Mouse (Mus musculus) mesoderm, embryonic 11.5 days (tissue): ENCODE results near the gene Ormdl3.
A peak's percentile ranks its signal among the peaks of the same experiment; 100 is the strongest.
"Not testable (repeated sequence)": the region's sequence is repeated elsewhere in the genome, so short reads cannot be mapped to it uniquely, and the experiment has no call there.

ENCODE experiments used
- DNase-seq: peaks from one replicate; pipeline ENCODE4 v3.0.0-alpha.2; 2012; ENCODE audit warnings: low read depth, low spot score

The Ormdl3 gene

GRCm38 (mm10) chr11:98586892-98587563 lies at the start of gene Ormdl3:
Ormdl3 (minus strand) TSS chr11:98587368.
- DNase-seq, result peak; percentile 99

- DNase-seq, result peak; percentile 10
Observed at GRCm38 (mm10) chr11:98635312-98635970, 48.3 kb upstream of the Ormdl3 start.

- DNase-seq, result no peak
Observed at GRCm38 (mm10) chr11:98630646-98631045, 43.5 kb upstream of the Ormdl3 start.

DNA sequence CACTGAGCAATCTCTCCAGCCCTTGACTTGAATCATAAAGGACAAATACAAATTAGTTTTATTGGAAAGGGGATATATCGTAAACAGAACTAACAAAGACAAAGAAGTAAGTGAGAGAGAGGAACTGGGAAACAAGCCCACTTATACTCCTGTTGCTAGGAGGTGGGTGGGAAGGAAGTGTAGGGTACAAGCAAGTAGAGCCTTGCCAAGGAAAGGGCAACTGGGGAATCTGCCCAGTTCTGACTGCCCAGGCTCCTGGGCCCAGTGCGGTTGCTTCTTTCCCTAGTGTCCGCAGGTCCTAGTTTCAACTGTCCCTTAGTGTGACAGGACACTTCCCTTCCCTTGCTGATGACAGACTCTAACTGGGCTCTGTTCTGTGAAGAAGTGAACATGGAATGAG lies 41.5 kb upstream of the Ormdl3 start:
- no peak for DNase-seq

- DNase-seq, result no peak
Observed at GRCm38 (mm10) chr11:98625611-98626410, 38.6 kb upstream of the Ormdl3 start, which contains the start of the genes Gm12355 and Gsdma3. Gm12355 (minus strand) TSS chr11:98625661. Gsdma3 (plus strand) TSS chr11:98626360.

DNA sequence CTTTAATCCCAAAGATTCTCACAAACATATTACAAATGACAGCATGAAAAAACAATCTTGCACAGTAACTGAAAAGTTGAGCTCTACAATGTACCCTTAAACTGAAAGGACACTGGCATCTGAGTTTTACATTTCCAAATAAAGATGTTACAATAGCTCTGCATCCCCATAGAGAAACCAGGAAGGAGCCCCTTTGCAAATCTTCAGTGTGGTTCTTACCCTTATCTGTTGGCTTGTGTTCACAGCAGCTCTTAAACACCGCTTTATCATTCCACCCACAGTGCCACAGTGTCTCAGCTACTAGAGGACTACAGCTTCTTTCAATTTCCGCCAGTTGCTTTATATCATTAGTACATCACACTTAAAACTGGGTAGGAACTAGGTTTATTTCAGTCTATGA lies 37.2 kb upstream of the Ormdl3 start:
- not testable (repeated sequence) for DNase-seq

- not testable (repeated sequence) for DNase-seq
Observed at GRCm38 (mm10) chr11:98623981-98624380, 36.8 kb upstream of the Ormdl3 start.

- DNase-seq, result no peak
Observed at GRCm38 (mm10) chr11:98620791-98621190, 33.6 kb upstream of the Ormdl3 start.

- DNase-seq, result peak; percentile 67
Observed at GRCm38 (mm10) chr11:98606763-98607162, 19.6 kb upstream of the Ormdl3 start.

- DNase-seq, result not testable (repeated sequence)
Observed at GRCm38 (mm10) chr11:98604911-98605310, 17.7 kb upstream of the Ormdl3 start.

DNA sequence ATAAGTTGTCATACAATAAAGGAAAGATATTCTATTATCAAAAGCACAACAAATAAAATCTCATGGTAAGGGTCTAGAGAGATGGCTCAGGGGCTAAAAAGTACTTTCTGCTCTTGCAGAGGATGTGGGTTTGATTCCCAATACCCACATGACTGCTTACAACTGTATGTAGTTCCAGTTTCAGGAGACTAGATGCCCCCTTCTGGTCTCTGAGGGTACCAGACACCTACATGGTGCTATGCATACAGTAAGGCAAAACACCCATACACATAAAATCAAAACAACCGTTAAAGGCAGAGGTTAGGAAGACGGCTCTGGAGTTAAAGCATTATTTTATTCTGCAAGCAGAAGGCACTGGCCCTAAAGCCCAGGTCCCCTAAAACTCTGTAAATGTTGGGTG lies 16.8 kb upstream of the Ormdl3 start:
- no peak for DNase-seq

DNA sequence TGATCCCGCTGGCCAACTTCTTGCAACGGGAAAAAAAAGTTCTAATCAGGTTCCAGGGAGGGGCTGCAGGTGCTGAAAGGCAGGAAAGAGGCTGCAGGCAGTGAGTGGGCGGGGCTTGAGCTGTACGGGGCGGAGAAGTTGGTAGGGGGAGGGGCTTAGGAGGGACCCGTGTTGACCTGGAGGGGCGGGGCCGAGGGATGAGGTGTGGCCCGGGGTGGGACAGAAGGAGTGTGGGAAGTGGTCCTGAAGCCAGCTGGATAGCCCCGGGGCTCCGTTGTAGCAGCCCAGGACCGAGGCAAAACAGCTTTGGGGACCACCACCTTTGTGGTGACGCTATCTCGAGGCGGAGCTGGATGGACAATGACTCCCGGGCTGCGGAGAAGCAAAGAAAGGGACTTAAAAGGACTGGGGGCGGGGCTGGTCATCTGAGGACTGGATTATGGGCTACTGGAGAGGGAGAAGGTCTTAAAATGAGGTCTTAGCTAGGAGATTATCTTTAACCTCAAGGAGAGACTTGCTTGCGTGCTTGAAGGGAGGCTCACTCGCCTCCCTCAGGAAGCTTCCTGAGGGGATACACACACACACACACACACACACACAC lies 15.0 kb upstream of the Ormdl3 start:
- peak; percentile 66 for DNase-seq

GRCm38 (mm10) chr11:98599291-98599690 lies 12.1 kb upstream of the Ormdl3 start:
- DNase-seq, result no peak

GRCm38 (mm10) chr11:98598851-98599290 lies 11.7 kb upstream of the Ormdl3 start:
- DNase-seq, result no peak

DNA sequence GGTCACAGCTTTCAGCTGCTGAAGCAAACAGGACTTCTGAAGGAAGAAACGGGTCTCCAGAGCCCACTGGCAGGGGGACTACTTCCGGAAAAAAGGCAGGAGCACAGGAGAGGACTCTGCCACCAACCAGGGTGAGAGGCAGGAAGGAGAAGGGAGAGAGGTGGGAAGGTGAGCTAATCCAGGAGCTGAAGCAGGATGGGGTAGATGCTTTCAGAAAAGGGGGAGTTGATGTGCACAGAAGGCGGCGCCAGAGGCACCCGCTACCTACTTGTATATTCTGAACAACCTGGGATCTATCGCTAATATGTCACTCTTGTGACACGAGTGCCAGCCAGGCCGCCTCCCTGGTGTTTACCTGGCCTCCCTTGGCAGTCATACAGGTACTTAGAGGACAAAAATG lies 10.8 kb upstream of the Ormdl3 start, which contains the start of gene Lrrc3c:
Gene Lrrc3c, plus strand, starts transcription at position 301 of the 400 bp plus-strand sequence.
- no peak for DNase-seq

DNA sequence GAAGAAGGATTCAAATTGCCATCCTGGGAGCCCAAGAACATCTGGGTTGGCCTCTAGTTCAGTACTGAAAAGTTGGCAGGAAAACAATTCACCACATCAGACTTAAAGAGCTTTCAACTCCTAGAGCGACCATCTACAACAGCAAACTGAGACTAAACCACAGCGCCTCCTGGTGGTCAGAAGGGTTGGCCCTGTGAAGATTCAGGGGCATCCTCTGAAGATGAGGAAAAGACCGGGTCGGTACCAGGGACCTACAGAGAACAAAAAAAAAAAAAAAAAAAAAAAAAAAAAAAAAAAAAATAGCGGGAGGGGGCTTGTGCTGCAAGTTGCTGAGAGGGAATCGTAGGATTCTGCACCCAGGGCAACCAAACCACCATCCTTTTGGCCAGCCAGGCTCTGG lies 10.2 kb upstream of the Ormdl3 start:
- peak; percentile 70 for DNase-seq

GRCm38 (mm10) chr11:98595955-98596354 lies 8.8 kb upstream of the Ormdl3 start:
- no peak for DNase-seq

- DNase-seq, result no peak
Observed at GRCm38 (mm10) chr11:98595473-98595872, 8.3 kb upstream of the Ormdl3 start.

GRCm38 (mm10) chr11:98595021-98595420 lies 7.9 kb upstream of the Ormdl3 start:
- DNase-seq, result no peak

DNA sequence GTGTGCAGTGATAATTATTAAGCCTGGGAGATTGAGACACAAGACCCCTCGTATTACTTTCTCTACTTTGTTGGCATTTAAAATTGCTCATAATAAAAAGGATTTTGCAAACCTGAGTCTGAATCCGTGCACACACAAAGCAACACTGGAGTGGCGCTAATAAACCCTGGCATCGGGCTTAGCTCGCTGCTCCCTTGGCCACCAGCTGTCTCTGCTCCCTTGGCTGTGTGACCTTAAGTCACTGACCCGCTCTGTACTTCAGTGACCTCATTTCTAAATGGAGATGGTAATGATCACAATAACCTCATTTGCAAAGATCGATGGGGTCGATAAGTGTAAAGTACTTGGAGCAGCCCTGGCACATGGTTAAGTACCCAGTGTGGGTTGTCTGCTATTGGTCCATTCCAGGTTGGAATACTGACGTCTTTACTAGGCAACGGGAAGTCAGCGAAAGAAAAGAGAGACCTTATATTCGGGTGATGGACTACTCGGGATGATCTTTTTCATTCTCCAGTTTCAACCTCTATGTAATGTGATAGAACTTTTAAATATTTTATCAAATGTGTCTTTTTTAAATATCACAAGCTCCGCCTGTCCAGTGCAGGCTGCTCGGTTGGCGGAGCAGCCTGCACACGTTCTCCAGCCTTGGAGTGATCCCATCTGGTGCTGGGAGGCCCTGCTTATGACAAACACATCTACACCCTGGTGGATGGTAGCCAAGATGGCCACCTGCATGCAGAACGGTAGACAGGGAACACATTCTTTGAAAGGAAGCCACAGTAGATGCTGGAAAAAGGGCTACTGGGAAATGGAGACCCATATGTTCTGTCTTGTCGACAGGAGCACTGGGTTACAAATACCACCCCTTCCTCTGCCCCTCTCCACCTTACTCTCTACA lies 3.6 kb upstream of the Ormdl3 start:
- peak; percentile 45 for DNase-seq

DNA sequence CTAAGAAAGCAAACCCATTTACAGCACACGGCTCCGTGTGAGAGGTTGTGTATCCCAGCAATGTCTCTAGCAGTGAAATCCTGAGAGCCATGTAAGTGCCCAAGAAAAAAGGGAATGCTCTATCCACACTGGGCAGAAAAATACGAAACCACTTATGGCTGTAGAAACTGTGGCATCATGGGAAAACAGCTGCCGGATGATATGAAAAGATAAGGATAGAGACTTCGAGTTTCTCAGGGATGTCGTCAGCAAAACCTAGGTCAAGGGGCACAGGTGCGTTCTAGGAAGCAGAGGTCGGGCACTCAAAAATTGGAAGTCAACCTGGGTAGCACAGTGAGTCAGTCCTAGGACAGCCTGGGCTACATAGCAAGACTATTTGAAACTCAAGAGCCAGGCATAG lies 2.1 kb upstream of the Ormdl3 start:
- no peak for DNase-seq
